Mouse (Mus musculus): ENCODE results near the gene Dusp1. TPM values are rescaled to one million over a fixed set of nuclear protein-coding genes. Genes with fewer than 3 reads are reported as not detected.

Dusp1 gene
- 26.8 and 28.3 TPM in 2 replicates for polyA plus RNA-seq (2015; fragmentation: Nextera tagmentation; extraction: Ambion mirVana)

DNA sequence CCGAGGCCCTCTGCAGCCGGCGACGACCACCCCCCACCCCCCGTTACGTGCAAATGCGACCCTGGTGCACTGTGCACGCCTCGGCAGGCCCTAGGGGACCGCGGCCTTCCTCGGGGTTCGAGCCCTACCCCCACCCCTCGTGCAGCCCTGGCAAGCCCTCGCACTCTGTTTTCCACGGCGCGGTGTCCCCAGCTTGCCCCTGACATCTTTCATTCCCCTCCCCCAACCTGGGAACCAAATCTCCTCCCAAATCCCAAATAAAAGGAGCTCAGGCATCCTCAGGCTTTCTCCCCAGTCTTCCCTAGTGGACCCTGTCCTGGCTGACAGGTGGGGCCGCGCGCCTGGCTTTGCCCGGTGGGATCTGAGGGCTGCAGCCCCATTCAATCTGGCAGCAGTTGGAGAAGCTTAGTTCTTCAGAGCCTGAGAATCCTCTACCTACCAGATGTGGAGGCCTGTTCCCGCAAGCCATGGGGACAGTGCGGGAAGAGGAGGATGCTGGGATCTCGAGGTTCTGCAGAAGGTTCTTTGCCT, at the start of gene Dusp1:
Gene Dusp1, minus strand, starts transcription at position 478 of the 531 bp plus-strand sequence.
- Histone ChIP-seq H3K4me3 (ENCODE audit: low read length) (peak within 1 kb of the TSS; percentile 86), H3K27ac (ENCODE audit: low read length) (peak within 1 kb of the TSS; percentile 85), H3K36me3 (ENCODE audit: insufficient read depth, low read length) (0 out of 2 replicates have a peak, but pooled peaks cover 10% of the 10 kb centered on the region), H3K9me3 (ENCODE audit: low read length) (peaks cover 5% of the 10 kb centered on the region; the same call in 1 of the 2 replicates), H3K27me3 (ENCODE audit: insufficient read depth, low read length) (no peaks in the 10 kb centered on the region), H3K4me1 (ENCODE audit: insufficient read depth, low read length) (peaks cover 40% of the 10 kb centered on the region), H3K4me2 (replicated peaks; ENCODE audit: low read depth, low read length) (peak within 1 kb of the TSS; percentile 96), H3K9ac (replicated peaks; ENCODE audit: low read length) (peak within 1 kb of the TSS; percentile 92)
- peak; percentile 75 for ATAC-seq (ENCODE audit: low FRiP score, low TSS enrichment)
- under 1% methylated on average over 23 of the region's 25 CpGs for WGBS

DNA sequence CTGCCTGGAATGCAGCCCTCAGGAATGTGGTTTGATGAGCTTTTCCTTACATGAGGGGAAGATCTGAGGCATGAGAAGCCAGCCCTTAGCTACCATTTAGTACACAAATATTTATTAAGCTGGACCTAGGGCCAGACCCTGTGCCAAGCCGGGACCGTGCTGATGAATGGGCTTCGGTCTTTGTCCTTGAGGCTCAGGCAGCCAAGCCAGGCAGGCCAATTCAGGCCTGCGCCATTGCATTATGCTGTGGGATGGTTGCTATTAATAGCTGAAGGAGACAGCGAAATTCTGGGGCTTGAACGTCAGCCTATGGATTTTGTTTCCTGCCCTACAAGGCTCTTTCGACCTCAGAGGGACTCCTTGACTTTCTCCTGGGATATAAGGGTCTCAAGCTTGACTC, 49.4 kb upstream of the Dusp1 start:
- no peak overlapping the region for H3K4me3 ChIP-seq (ENCODE audit: low read length)
- no peak for ATAC-seq (ENCODE audit: low FRiP score, low TSS enrichment)
- no peak overlapping the region; the same call in 1 of the 2 replicates for H3K27ac ChIP-seq (ENCODE audit: low read length)
- WGBS = 78% methylated on average over 7 of the region's 7 CpGs
- H3K9ac ChIP-seq (replicated peaks; ENCODE audit: low read length) = no peak overlapping the region
- H3K4me1 ChIP-seq (ENCODE audit: insufficient read depth, low read length) = no peaks in the 10 kb centered on the region
- no peaks in the 10 kb centered on the region for H3K27me3 ChIP-seq (ENCODE audit: insufficient read depth, low read length)
- no peaks in the 10 kb centered on the region for H3K9me3 ChIP-seq (ENCODE audit: low read length)
- no peak overlapping the region for H3K4me2 ChIP-seq (replicated peaks; ENCODE audit: low read depth, low read length)
- peaks cover 22% of the 10 kb centered on the region for H3K36me3 ChIP-seq (ENCODE audit: insufficient read depth, low read length)

DNA sequence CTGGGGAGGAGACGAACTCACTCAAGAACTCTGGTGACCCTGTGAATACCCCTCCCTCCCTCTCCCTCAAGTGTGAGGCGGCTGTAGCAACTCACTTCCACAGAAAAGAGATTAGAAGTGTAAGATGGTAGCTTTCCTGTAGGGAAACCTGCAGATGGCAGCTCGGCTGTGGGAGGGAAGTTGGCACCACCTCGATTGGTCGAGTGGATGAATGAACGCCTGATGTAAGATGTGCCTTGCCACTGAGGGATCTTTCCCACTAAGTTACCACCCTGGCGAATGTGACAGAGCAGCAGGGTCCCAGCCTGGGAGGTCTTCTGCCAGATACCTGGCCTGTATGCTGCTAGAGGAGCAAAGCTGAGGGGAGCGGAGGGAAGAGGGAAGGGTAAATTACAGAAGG, 47.9 kb upstream of the Dusp1 start:
- WGBS = 83% methylated on average over 8 of the region's 8 CpGs
- H3K27ac ChIP-seq (ENCODE audit: low read length) = no peak overlapping the region
- no peak for ATAC-seq (ENCODE audit: low FRiP score, low TSS enrichment)
- H3K4me1 ChIP-seq (ENCODE audit: insufficient read depth, low read length) = no peaks in the 10 kb centered on the region
- H3K4me3 ChIP-seq (ENCODE audit: low read length) = no peak overlapping the region
- no peaks in the 10 kb centered on the region for H3K27me3 ChIP-seq (ENCODE audit: insufficient read depth, low read length)
- peaks cover 17% of the 10 kb centered on the region for H3K36me3 ChIP-seq (ENCODE audit: insufficient read depth, low read length)
- no peak overlapping the region for H3K9ac ChIP-seq (replicated peaks; ENCODE audit: low read length)
- H3K4me2 ChIP-seq (replicated peaks; ENCODE audit: low read depth, low read length) = no peak overlapping the region
- no peaks in the 10 kb centered on the region for H3K9me3 ChIP-seq (ENCODE audit: low read length)

DNA sequence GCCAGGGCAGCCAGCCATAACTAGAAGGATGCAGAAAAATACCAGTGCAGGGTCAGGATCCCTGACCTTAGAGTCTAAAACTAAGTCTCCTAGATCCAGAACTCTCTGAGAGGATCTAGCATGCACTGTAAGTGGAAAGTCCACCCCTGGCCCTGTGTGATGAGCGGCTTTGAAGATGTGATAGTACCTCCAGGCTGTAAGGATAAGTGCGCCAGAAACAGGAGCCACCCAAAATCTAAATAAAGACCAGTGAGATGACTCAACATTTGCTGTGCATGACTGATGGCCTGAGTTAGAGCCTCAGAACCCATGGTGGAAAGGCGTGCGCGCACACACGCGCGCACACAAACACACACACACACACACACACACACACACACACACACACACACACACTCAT, 46.9 kb upstream of the Dusp1 start:
- H3K27me3 ChIP-seq (ENCODE audit: insufficient read depth, low read length) = no peaks in the 10 kb centered on the region
- no peak overlapping the region for H3K27ac ChIP-seq (ENCODE audit: low read length)
- H3K4me3 ChIP-seq (ENCODE audit: low read length) = no peak overlapping the region
- no peak overlapping the region for H3K4me2 ChIP-seq (replicated peaks; ENCODE audit: low read depth, low read length)
- no peaks in the 10 kb centered on the region for H3K4me1 ChIP-seq (ENCODE audit: insufficient read depth, low read length)
- no peak for ATAC-seq (ENCODE audit: low FRiP score, low TSS enrichment)
- H3K9me3 ChIP-seq (ENCODE audit: low read length) = no peaks in the 10 kb centered on the region
- WGBS = 96% methylated on average over 8 of the region's 8 CpGs
- no peak overlapping the region for H3K9ac ChIP-seq (replicated peaks; ENCODE audit: low read length)
- H3K36me3 ChIP-seq (ENCODE audit: insufficient read depth, low read length) = peaks cover 12% of the 10 kb centered on the region

DNA sequence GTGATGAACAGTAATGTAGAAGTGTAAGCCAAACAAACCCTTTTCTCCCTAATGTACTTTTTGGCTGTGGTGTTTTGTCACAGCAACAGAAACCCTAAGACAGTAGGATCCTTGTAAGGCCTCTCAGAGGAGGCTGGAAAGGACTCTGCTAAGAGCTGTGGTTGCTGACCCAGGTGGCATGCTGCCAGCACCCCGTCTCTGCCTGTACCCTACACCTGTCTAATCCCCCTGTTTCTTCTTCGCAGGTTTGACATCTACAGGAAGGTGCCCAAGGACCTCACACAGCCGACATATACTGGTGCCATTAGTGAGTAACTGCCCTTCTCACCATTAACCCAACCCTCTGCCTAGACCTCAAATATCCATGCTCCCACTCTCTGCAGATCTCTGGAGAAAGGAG, 46.4 kb upstream of the Dusp1 start:
- H3K27me3 ChIP-seq (ENCODE audit: insufficient read depth, low read length) = no peaks in the 10 kb centered on the region
- no peaks in the 10 kb centered on the region for H3K9me3 ChIP-seq (ENCODE audit: low read length)
- H3K4me3 ChIP-seq (ENCODE audit: low read length) = no peak overlapping the region
- no peaks in the 10 kb centered on the region for H3K4me1 ChIP-seq (ENCODE audit: insufficient read depth, low read length)
- H3K36me3 ChIP-seq (ENCODE audit: insufficient read depth, low read length) = peaks cover 12% of the 10 kb centered on the region
- WGBS = 84% methylated on average over 3 of the region's 3 CpGs
- no peak overlapping the region for H3K4me2 ChIP-seq (replicated peaks; ENCODE audit: low read depth, low read length)
- no peak overlapping the region for H3K9ac ChIP-seq (replicated peaks; ENCODE audit: low read length)
- no peak overlapping the region for H3K27ac ChIP-seq (ENCODE audit: low read length)
- ATAC-seq (ENCODE audit: low FRiP score, low TSS enrichment) = no peak

DNA sequence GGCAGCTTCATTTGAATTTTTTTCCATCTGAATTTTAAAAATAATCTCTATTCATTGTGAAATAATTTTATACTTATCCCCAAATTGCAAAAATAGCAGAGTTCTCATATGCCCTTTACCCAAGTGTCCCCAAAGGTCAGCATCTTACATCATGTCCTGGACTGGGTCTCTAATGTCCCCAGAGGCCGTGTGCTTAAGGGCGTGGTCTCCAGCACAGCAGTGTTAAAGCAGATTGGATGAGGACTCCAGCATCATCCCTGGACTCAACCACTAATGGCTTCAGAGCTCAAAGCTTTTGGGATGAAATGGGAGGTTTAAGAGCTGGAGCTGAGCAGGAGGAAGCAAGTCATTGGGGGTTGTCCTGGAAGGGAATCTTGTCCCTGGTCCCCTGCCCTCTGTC, 44.6 kb upstream of the Dusp1 start:
- H3K4me3 ChIP-seq (ENCODE audit: low read length) = no peak overlapping the region
- no peak overlapping the region for H3K27ac ChIP-seq (ENCODE audit: low read length)
- no peaks in the 10 kb centered on the region for H3K9me3 ChIP-seq (ENCODE audit: low read length)
- H3K4me1 ChIP-seq (ENCODE audit: insufficient read depth, low read length) = peaks cover 17% of the 10 kb centered on the region
- H3K36me3 ChIP-seq (ENCODE audit: insufficient read depth, low read length) = peaks cover 12% of the 10 kb centered on the region
- ATAC-seq (ENCODE audit: low FRiP score, low TSS enrichment) = no peak
- H3K27me3 ChIP-seq (ENCODE audit: insufficient read depth, low read length) = no peaks in the 10 kb centered on the region
- H3K4me2 ChIP-seq (replicated peaks; ENCODE audit: low read depth, low read length) = no peak overlapping the region
- 77% methylated on average over 2 of the region's 2 CpGs for WGBS
- H3K9ac ChIP-seq (replicated peaks; ENCODE audit: low read length) = no peak overlapping the region

DNA sequence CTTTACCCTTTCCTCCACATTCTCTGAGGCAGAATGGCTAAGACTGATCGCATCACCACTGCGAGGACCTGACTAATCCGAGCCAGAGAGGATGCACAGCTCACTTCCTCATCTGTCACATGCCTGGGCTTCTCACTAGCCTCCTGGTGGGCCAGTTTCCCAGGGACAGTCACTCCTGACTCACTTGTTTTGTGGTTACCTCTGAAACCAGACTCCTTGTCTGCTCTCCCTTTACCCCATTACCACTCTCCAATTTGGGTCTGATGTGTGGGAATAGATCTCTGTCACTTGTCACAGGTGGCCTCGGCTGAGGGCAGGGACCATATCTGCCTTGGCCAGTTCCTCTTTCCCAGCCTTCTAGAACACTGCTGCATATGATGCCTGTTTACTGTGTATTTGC, 43.7 kb upstream of the Dusp1 start:
- Histone ChIP-seq H3K36me3 (ENCODE audit: insufficient read depth, low read length) (peaks cover 12% of the 10 kb centered on the region), H3K4me2 (replicated peaks; ENCODE audit: low read depth, low read length) (no peak overlapping the region), H3K4me1 (ENCODE audit: insufficient read depth, low read length) (peaks cover 25% of the 10 kb centered on the region), H3K27ac (ENCODE audit: low read length) (no peak overlapping the region), H3K9ac (replicated peaks; ENCODE audit: low read length) (no peak overlapping the region), H3K27me3 (ENCODE audit: insufficient read depth, low read length) (no peaks in the 10 kb centered on the region), H3K4me3 (ENCODE audit: low read length) (no peak overlapping the region), H3K9me3 (ENCODE audit: low read length) (no peaks in the 10 kb centered on the region)
- ATAC-seq (ENCODE audit: low FRiP score, low TSS enrichment) = no peak
- WGBS = 74% methylated on average over 4 of the region's 4 CpGs

DNA sequence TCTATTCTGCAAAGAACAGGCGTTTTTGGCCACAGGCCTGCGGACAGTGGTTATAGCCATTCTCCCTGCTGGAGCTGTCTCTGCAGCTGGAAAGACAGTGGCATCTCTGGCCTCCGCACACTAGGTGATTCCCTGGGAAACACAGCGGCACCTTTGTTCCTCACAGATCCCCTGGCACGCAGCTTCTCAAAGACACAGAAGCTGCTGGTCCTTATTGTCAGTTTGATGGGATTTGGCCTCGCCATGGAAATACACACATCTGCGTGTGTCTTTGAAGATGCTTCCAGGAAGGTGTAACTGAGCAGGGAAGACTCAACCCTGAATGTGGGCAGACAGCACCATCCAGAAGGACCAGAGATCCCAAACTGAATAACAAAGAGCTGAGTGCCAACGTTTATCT, 41.4 kb upstream of the Dusp1 start:
- H3K9me3 ChIP-seq (ENCODE audit: low read length) = no peaks in the 10 kb centered on the region
- no peak overlapping the region for H3K4me3 ChIP-seq (ENCODE audit: low read length)
- H3K27ac ChIP-seq (ENCODE audit: low read length) = peak overlapping the region; percentile 34; the same call in 1 of the 2 replicates
- WGBS = 90% methylated on average over 8 of the region's 8 CpGs
- no peaks in the 10 kb centered on the region for H3K27me3 ChIP-seq (ENCODE audit: insufficient read depth, low read length)
- no peak overlapping the region for H3K4me2 ChIP-seq (replicated peaks; ENCODE audit: low read depth, low read length)
- peaks cover 38% of the 10 kb centered on the region for H3K4me1 ChIP-seq (ENCODE audit: insufficient read depth, low read length)
- H3K9ac ChIP-seq (replicated peaks; ENCODE audit: low read length) = no peak overlapping the region
- no peaks in the 10 kb centered on the region; the same call in none of the 2 replicates for H3K36me3 ChIP-seq (ENCODE audit: insufficient read depth, low read length)
- ATAC-seq (ENCODE audit: low FRiP score, low TSS enrichment) = no peak

DNA sequence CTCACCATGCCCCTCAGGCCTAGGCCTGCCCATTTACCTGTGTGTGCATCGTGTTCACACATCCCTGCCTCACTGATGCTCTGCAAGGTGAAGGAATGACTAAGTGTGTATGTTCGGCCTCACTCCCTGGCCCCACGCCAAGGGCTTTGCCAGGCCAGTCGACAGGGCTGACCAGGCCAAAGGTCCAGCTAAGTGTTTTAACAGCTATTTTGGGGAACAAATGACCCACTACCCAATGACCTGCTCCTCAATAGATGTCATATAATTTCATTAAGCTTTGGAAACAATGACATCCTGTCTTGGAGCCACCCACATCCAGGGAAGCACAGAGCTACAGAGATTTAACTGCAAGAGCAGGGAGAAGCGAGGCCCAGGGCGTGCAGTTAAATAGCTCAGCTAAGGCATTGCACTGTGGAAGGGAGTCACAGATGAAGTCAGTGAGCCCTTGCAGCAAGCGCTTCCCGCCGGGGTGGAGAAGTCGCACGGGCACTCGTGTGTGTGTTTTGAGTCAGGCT, 40.5 kb upstream of the Dusp1 start:
- peak; percentile 74; the same call in 1 of the 2 replicates for ATAC-seq (ENCODE audit: low FRiP score, low TSS enrichment)
- Histone ChIP-seq H3K36me3 (ENCODE audit: insufficient read depth, low read length) (no peaks in the 10 kb centered on the region; the same call in 1 of the 2 replicates), H3K4me2 (replicated peaks; ENCODE audit: low read depth, low read length) (no peak overlapping the region), H3K4me1 (ENCODE audit: insufficient read depth, low read length) (peaks cover 38% of the 10 kb centered on the region), H3K9ac (replicated peaks; ENCODE audit: low read length) (peak overlapping the region; percentile 25; the same call in 1 of the 2 replicates), H3K27ac (ENCODE audit: low read length) (peak overlapping the region; percentile 34), H3K27me3 (ENCODE audit: insufficient read depth, low read length) (no peaks in the 10 kb centered on the region), H3K9me3 (ENCODE audit: low read length) (no peaks in the 10 kb centered on the region), H3K4me3 (ENCODE audit: low read length) (no peak overlapping the region)
- WGBS = 37% methylated on average over 12 of the region's 12 CpGs

DNA sequence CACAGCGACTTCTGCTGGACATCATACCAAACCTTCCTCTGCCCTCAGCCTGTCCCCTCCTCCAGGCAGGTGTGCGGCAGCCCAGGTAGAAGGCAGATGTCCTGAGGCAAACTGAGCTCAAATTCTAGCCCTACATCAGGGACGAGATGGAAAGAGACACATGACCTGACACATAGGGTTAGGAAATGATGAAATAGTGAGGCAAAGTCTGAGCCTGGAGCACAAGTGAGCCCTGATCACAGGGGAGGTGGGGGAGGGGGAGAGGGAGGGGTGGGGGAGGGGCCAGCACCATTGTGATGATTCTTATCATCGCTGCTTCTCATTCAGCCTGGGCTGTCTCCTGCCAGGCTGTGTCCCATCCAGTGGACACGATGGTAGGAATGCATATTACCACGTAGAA, 40.0 kb upstream of the Dusp1 start:
- Histone ChIP-seq H3K27ac (ENCODE audit: low read length) (peak overlapping the region; percentile 34), H3K4me3 (ENCODE audit: low read length) (no peak overlapping the region), H3K9me3 (ENCODE audit: low read length) (no peaks in the 10 kb centered on the region), H3K9ac (replicated peaks; ENCODE audit: low read length) (no peak overlapping the region; the same call in 1 of the 2 replicates), H3K36me3 (ENCODE audit: insufficient read depth, low read length) (no peaks in the 10 kb centered on the region; the same call in 1 of the 2 replicates), H3K4me2 (replicated peaks; ENCODE audit: low read depth, low read length) (no peak overlapping the region), H3K4me1 (ENCODE audit: insufficient read depth, low read length) (peaks cover 43% of the 10 kb centered on the region), H3K27me3 (ENCODE audit: insufficient read depth, low read length) (no peaks in the 10 kb centered on the region)
- 0 out of 2 replicates have a peak, but pooled peaks have one; percentile 8 for ATAC-seq (ENCODE audit: low FRiP score, low TSS enrichment)
- 61% methylated on average over 6 of the region's 6 CpGs for WGBS
